Mouse (Mus musculus): ENCODE results near the gene Il21r. TPM values are rescaled to one million over a fixed set of nuclear protein-coding genes. Genes with fewer than 3 reads are reported as not detected.

Gene Il21r
- polyA plus RNA-seq, 1 experiment from 2014 or later: 0.18 TPM

DNA sequence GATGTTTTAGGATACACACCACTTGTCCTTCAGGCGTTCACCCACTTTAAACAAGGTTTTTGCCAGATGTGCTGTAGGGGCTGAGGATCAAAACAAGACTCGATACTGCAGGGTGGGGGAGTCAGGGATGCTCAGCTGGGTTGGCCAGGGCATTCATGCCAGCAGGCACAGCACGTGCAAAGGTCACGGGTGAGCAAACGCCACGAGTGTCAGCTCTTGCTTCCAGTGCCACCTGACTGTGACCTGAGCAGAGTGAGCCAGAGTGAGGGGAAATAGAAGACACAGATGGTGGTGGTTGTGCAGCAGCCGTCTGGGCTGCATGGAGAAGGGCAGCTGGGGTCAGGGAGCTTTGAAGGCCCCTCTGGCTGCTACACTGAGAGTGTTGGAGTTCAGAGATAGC lies 22.6 kb downstream of the Il21r start:
- 27% methylated on average over 7 of the region's 7 CpGs for WGBS
- ATAC-seq (replicated peaks; ENCODE audit: low FRiP score, low read depth) (no peak), DNase-seq (ENCODE audit: low spot score) (peak; percentile 30)
- Histone ChIP-seq H3K27ac (no peak overlapping the region), H3K4me1 (replicated peaks; ENCODE audit: insufficient read depth, low read length) (no peaks in the 10 kb centered on the region), H3K4me2 (ENCODE audit: low read length) (no peak overlapping the region), H3K4me3 (replicated peaks; ENCODE audit: low read depth, low read length) (no peak overlapping the region), H3K36me3 (ENCODE audit: insufficient read depth, low read length) (no peaks in the 10 kb centered on the region), H3K9ac (ENCODE audit: low read depth, low read length) (no peak overlapping the region), H3K27me3 (ENCODE audit: insufficient read depth, low read length) (no peaks in the 10 kb centered on the region), H3K9me3 (replicated peaks; ENCODE audit: low read length) (no peaks in the 10 kb centered on the region)
- no peak for TF ChIP-seq CTCF (IDR thresholded peaks at IDR 0.05; ENCODE audit: low read depth)

DNA sequence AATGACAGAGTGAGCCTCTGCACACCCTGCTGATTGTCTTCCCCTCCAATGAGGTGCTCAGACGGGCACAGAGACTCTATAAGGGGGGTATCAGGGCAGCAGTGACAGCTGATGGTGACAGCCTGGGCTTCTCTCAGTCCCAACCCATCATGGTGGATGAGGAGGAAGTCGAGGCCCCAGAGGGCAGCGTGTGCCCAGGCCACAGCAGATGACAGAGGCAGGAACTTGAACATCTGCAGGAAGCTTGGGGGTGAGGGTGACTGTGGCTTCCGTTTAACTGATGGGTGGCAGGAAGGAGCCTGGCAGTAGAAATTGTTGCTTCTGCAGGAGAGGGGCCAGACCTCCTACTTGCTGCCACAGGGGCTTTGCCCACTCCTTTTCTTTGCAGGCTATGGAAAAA lies 27.1 kb downstream of the Il21r start:
- Histone ChIP-seq H3K4me3 (replicated peaks; ENCODE audit: low read depth, low read length) (no peak overlapping the region), H3K9me3 (replicated peaks; ENCODE audit: low read length) (no peaks in the 10 kb centered on the region), H3K27me3 (ENCODE audit: insufficient read depth, low read length) (no peaks in the 10 kb centered on the region), H3K9ac (ENCODE audit: low read depth, low read length) (no peak overlapping the region), H3K4me2 (ENCODE audit: low read length) (no peak overlapping the region), H3K4me1 (replicated peaks; ENCODE audit: insufficient read depth, low read length) (peaks cover 5% of the 10 kb centered on the region; the same call in 1 of the 2 replicates), H3K27ac (no peak overlapping the region), H3K36me3 (ENCODE audit: insufficient read depth, low read length) (no peaks in the 10 kb centered on the region)
- ATAC-seq (replicated peaks; ENCODE audit: low FRiP score, low read depth) (no peak), DNase-seq (ENCODE audit: low spot score) (peak; percentile 12)
- WGBS: 48% methylated on average over 4 of the region's 4 CpGs
- no peak for TF ChIP-seq CTCF (IDR thresholded peaks at IDR 0.05; ENCODE audit: low read depth)

DNA sequence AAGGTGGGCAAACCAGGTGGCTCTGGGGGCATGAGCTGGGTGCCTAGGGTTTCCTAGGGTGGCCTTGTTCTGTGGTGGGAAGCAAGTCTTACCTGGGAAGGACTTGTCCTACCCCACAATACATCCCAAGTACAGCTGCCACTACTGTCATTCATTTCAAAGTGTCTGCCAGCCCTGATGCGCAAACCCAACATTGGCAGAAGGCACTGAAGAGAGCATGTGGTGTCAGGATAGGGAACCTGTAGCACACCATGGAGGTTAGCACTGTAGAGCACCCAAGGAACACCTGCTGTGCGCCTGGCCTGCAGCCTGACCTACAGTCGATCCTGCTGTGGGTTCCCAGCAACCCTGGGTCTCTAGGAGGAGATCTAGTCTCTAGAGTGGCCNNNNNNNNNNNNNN lies 27.8 kb downstream of the Il21r start:
- H3K27ac ChIP-seq: no peak overlapping the region
- DNase-seq (ENCODE audit: low spot score): no peak
- no peak for TF ChIP-seq CTCF (IDR thresholded peaks at IDR 0.05; ENCODE audit: low read depth)
- H3K27me3 ChIP-seq (ENCODE audit: insufficient read depth, low read length): no peaks in the 10 kb centered on the region
- ATAC-seq (replicated peaks; ENCODE audit: low FRiP score, low read depth): no peak
- H3K9ac ChIP-seq (ENCODE audit: low read depth, low read length): no peak overlapping the region
- H3K4me2 ChIP-seq (ENCODE audit: low read length): no peak overlapping the region
- no peak overlapping the region for H3K4me3 ChIP-seq (replicated peaks; ENCODE audit: low read depth, low read length)
- no peaks in the 10 kb centered on the region for H3K36me3 ChIP-seq (ENCODE audit: insufficient read depth, low read length)
- peaks cover 5% of the 10 kb centered on the region; the same call in 1 of the 2 replicates for H3K4me1 ChIP-seq (replicated peaks; ENCODE audit: insufficient read depth, low read length)
- WGBS: 90% methylated on average over 3 of the region's 3 CpGs
- H3K9me3 ChIP-seq (replicated peaks; ENCODE audit: low read length): no peaks in the 10 kb centered on the region

DNA sequence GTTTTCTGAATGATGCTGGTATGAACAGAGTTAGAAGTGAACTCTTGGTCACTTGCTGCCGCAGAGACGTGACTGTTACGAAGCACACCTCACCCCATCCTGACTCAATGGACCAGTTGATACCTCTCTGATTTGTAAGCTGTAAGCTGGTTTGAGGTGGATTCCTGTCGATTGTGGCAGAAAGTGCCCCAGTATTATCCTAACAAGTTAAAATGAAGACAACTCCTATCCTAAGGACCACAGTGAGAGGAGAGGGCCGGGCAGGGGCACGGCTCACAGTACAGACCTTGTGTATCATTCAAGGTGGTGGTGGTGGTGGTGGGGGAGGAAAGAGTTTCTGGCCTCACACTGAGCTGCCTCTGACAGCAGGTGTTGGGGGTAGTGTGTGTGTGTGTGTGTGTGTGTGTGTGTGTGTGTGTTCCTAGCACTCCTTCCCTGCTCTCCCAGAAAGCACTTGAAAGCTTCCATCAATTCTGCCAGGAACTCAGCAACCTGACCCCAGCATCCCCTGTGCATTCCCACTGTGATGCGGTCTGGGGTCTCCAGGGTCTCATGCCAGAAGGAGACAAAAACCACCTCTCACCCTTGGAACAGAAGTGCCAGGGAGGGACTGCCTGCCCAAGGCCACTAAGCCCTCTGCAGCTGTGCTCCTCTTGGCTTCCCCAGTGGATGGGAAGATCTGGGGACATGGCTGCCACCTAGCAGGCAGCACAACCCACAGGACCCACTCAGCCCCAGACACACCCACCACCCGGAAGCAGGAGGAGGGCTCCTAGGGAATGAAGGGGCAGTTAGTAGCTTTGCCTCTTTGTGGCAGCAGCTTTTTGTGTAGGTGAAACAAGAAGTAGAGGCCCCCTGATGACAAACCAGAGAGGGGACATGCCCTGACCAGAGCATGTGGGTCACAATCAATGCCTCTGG lies 34.3 kb downstream of the Il21r start:
- Histone ChIP-seq H3K9me3 (replicated peaks; ENCODE audit: low read length) (no peaks in the 10 kb centered on the region), H3K4me2 (ENCODE audit: low read length) (no peak overlapping the region), H3K4me1 (replicated peaks; ENCODE audit: insufficient read depth, low read length) (no peaks in the 10 kb centered on the region), H3K36me3 (ENCODE audit: insufficient read depth, low read length) (peaks cover 24% of the 10 kb centered on the region), H3K4me3 (replicated peaks; ENCODE audit: low read depth, low read length) (no peak overlapping the region), H3K27ac (no peak overlapping the region), H3K9ac (ENCODE audit: low read depth, low read length) (no peak overlapping the region), H3K27me3 (ENCODE audit: insufficient read depth, low read length) (no peaks in the 10 kb centered on the region)
- ATAC-seq (replicated peaks; ENCODE audit: low FRiP score, low read depth) (no peak), DNase-seq (ENCODE audit: low spot score) (no peak)
- WGBS: 78% methylated on average over 8 of the region's 8 CpGs
- no peak for TF ChIP-seq CTCF (IDR thresholded peaks at IDR 0.05; ENCODE audit: low read depth)

DNA sequence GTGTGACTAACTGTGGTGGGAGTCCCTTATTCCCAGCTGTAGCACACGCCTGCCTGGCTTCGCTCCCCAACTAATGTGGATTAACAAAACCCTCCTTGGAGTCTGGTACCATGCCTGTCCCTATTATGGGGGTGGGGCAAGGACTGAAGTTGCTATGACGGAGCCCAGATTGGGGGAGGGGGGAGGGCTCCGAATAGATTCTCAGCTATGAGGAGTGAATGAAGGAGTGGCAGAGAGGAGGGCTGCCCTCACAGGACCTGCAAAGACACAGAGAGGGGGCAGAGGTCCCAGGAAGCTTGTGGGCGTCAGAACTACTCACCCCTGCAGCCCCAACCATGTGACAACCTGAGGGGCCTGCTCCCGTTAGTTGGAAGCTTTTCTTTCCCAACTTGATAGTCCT lies 35.1 kb downstream of the Il21r start:
- DNase-seq (ENCODE audit: low spot score) (no peak), ATAC-seq (replicated peaks; ENCODE audit: low FRiP score, low read depth) (peak; percentile 3; the same call in 1 of the 2 replicates)
- WGBS: 60% methylated on average over 6 of the region's 6 CpGs
- H3K27ac ChIP-seq: no peak overlapping the region
- H3K4me2 ChIP-seq (ENCODE audit: low read length): no peak overlapping the region
- peaks cover 33% of the 10 kb centered on the region for H3K36me3 ChIP-seq (ENCODE audit: insufficient read depth, low read length)
- no peaks in the 10 kb centered on the region for H3K27me3 ChIP-seq (ENCODE audit: insufficient read depth, low read length)
- no peak overlapping the region for H3K9ac ChIP-seq (ENCODE audit: low read depth, low read length)
- H3K4me3 ChIP-seq (replicated peaks; ENCODE audit: low read depth, low read length): no peak overlapping the region
- no peaks in the 10 kb centered on the region for H3K4me1 ChIP-seq (replicated peaks; ENCODE audit: insufficient read depth, low read length)
- no peaks in the 10 kb centered on the region for H3K9me3 ChIP-seq (replicated peaks; ENCODE audit: low read length)
- no peak for TF ChIP-seq CTCF (IDR thresholded peaks at IDR 0.05; ENCODE audit: low read depth)

DNA sequence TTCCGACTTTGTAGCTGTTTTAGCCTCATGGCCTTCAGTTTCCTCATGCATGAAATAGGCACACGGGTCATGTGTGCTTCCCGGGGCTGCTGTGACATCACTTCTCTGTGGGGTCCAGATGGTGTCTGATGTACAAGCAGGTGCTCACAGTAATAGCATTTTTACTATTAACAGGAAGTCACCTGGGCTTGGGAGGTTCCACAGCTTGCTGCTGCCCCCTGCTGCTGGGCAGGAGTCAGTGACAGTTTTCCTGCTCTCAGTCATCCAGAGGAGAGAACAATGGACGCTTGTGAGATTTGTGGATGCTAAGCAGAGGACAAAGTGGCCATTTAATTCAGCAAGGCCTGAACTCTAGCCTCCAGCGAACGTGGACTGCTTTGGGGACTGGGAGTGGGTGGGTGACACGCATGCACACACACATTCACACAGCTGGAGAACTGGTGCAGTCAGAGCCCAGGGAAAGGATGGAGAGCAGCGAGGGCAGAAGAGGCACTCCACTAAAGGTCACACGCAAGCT lies 35.7 kb downstream of the Il21r start:
- Histone ChIP-seq H3K27me3 (ENCODE audit: insufficient read depth, low read length) (no peaks in the 10 kb centered on the region), H3K9ac (ENCODE audit: low read depth, low read length) (no peak overlapping the region), H3K4me3 (replicated peaks; ENCODE audit: low read depth, low read length) (no peak overlapping the region), H3K27ac (no peak overlapping the region), H3K9me3 (replicated peaks; ENCODE audit: low read length) (no peaks in the 10 kb centered on the region), H3K4me2 (ENCODE audit: low read length) (no peak overlapping the region), H3K36me3 (ENCODE audit: insufficient read depth, low read length) (peaks cover 38% of the 10 kb centered on the region), H3K4me1 (replicated peaks; ENCODE audit: insufficient read depth, low read length) (no peaks in the 10 kb centered on the region)
- peak; percentile 88 for TF ChIP-seq CTCF (IDR thresholded peaks at IDR 0.05; ENCODE audit: low read depth)
- peak; percentile 72 for DNase-seq (ENCODE audit: low spot score)
- 34% methylated on average over 9 of the region's 9 CpGs for WGBS
- ATAC-seq (replicated peaks; ENCODE audit: low FRiP score, low read depth): peak; percentile 56

Measured in kidney, postnatal 0 days (tissue).